Mouse (Mus musculus): ENCODE data around the gene Vnn3. TPM values are rescaled to one million over a fixed set of nuclear protein-coding genes. Genes with fewer than 3 reads are reported as not detected.

The Vnn3 gene
- polyA plus RNA-seq, 1 experiment, result 0.59 TPM

DNA sequence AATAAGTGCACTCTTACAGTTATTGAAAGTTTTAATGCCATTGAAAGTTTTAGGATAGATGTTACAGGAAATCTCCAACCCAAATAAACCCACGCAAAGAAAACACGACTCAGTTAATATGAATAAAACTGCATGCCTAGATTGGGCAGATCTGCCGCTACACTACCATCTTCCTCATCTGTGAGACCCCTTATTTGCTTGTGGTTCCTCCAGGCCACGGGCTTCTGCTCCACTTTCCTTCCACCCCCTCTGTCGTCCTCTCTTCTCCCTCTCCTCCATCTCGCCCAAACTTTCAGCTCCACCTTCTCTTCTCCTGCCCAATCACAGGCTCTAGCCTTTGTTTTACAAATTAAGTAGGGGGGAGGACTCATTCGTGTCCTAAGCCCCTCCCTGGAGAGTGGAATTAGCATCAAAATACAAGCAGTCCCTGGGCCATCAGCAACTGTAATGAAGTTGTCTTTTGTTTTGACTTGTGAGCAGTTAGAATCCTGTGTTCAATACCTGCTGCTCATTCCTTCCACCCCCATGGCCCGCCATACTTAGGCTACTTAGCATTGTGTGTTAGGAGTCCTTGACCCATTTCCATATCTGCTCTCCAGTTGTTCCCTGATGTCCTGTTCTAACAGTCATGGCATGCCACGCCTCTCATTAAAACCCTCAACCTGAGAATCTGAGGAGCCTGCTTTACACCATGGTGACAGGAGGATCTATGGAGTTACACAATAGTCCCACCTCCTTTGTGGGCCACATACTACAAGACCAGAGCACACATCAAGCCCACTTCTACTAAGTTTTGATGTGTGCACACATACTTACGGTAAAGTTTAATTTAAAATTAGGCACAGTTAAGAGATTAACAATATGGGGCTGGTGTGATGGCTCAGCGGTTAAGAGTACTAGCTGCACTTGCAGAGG, 38.2 kb upstream of the Vnn3 start:
- Histone ChIP-seq H3K27me3 (replicated peaks; ENCODE audit: control insufficient read depth, insufficient read depth, low read length) (no peaks in the 10 kb centered on the region), H3K36me3 (ENCODE audit: control insufficient read depth, insufficient read depth, low read length) (peaks cover 1% of the 10 kb centered on the region; the same call in 1 of the 2 replicates), H3K4me3 (ENCODE audit: insufficient read depth, low read depth, low read length) (no peak overlapping the region), H3K27ac (ENCODE audit: insufficient read depth, low read depth, low read length) (no peak overlapping the region), H3K4me1 (ENCODE audit: control insufficient read depth, insufficient read depth, low read length) (no peaks in the 10 kb centered on the region)
- TF ChIP-seq POLR2A (IDR thresholded peaks at IDR 0.05; ENCODE audit: low read depth, low read length), result no peak
- TF ChIP-seq CTCF (conservative IDR thresholded peaks at IDR 0.05; ENCODE audit: insufficient read depth, insufficient read length, low read depth, low read length), result no peak
- DNase-seq, result no peak
- 78% methylated on average over 11 of the region's 11 CpGs for WGBS

DNA sequence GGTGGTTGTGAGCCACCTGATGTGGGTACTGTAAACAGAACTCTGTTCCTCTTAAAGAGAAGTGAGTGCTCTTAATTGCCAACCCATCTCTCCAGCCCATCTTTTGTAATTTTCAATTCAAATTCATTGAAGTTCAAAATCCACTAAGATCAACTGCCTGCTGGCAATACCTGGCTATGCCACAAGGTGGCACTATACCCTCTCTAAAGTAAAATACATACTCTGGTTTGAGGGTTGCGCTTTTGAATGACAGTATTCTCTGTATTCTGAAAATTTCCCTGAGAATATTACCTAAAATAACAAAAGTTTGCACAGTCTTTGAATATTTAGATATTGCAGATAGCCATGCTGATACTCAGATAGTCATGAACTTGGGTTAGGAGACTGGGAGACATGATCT, 36.1 kb upstream of the Vnn3 start:
- Histone ChIP-seq H3K4me1 (ENCODE audit: control insufficient read depth, insufficient read depth, low read length) (no peaks in the 10 kb centered on the region), H3K27ac (ENCODE audit: insufficient read depth, low read depth, low read length) (no peak overlapping the region), H3K4me3 (ENCODE audit: insufficient read depth, low read depth, low read length) (no peak overlapping the region), H3K27me3 (replicated peaks; ENCODE audit: control insufficient read depth, insufficient read depth, low read length) (no peaks in the 10 kb centered on the region), H3K36me3 (ENCODE audit: control insufficient read depth, insufficient read depth, low read length) (peaks cover 1% of the 10 kb centered on the region; the same call in 1 of the 2 replicates)
- no peak for TF ChIP-seq POLR2A (IDR thresholded peaks at IDR 0.05; ENCODE audit: low read depth, low read length)
- TF ChIP-seq CTCF (conservative IDR thresholded peaks at IDR 0.05; ENCODE audit: insufficient read depth, insufficient read length, low read depth, low read length), result peak; percentile 18; the same call in 1 of the 2 replicates
- DNase-seq, result peak; percentile 72
- WGBS, result 38% methylated on average over 1 of the region's 1 CpGs

DNA sequence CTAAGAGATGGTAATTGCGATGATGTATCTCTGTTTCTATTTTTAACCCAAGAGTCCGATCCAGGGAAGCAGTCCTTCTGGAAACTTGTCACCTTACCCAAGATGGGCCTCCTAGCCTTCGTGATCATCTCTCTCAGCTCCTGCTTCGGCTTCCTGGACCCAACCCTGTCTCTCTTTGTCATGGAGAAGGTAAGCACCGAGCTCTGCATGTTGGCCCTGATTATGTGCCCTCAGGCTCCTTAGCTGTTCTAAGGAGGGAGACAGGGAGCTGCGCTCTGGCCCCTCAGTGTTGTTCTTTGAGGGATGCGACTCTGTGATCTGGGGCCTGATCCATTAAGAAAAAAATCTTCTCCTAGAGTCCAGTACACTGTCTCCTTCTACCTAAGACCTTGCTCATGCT, 35.0 kb upstream of the Vnn3 start:
- DNase-seq, result no peak
- peaks cover 1% of the 10 kb centered on the region; the same call in 1 of the 2 replicates for H3K36me3 ChIP-seq (ENCODE audit: control insufficient read depth, insufficient read depth, low read length)
- H3K4me3 ChIP-seq (ENCODE audit: insufficient read depth, low read depth, low read length), result no peak overlapping the region
- no peaks in the 10 kb centered on the region for H3K27me3 ChIP-seq (replicated peaks; ENCODE audit: control insufficient read depth, insufficient read depth, low read length)
- no peaks in the 10 kb centered on the region for H3K4me1 ChIP-seq (ENCODE audit: control insufficient read depth, insufficient read depth, low read length)
- TF ChIP-seq CTCF (conservative IDR thresholded peaks at IDR 0.05; ENCODE audit: insufficient read depth, insufficient read length, low read depth, low read length) (no peak), POLR2A (IDR thresholded peaks at IDR 0.05; ENCODE audit: low read depth, low read length) (no peak)
- WGBS, result 87% methylated on average over 7 of the region's 7 CpGs
- no peak overlapping the region for H3K27ac ChIP-seq (ENCODE audit: insufficient read depth, low read depth, low read length)

GRCm38 (mm10) chr10:23826516-23826915, 24.7 kb upstream of the Vnn3 start:
- 44% methylated on average over 7 of the region's 7 CpGs for WGBS
- H3K4me3 ChIP-seq (ENCODE audit: insufficient read depth, low read depth, low read length), result no peak overlapping the region
- H3K27ac ChIP-seq (ENCODE audit: insufficient read depth, low read depth, low read length), result no peak overlapping the region
- no peaks in the 10 kb centered on the region for H3K27me3 ChIP-seq (replicated peaks; ENCODE audit: control insufficient read depth, insufficient read depth, low read length)
- H3K36me3 ChIP-seq (ENCODE audit: control insufficient read depth, insufficient read depth, low read length), result peaks cover 18% of the 10 kb centered on the region
- DNase-seq, result peak; percentile 23
- TF ChIP-seq POLR2A (IDR thresholded peaks at IDR 0.05; ENCODE audit: low read depth, low read length) (no peak), CTCF (conservative IDR thresholded peaks at IDR 0.05; ENCODE audit: insufficient read depth, insufficient read length, low read depth, low read length) (no peak)
- H3K4me1 ChIP-seq (ENCODE audit: control insufficient read depth, insufficient read depth, low read length), result no peaks in the 10 kb centered on the region

- Histone ChIP-seq H3K36me3 (ENCODE audit: control insufficient read depth, insufficient read depth, low read length) (no peaks in the 10 kb centered on the region), H3K27me3 (replicated peaks; ENCODE audit: control insufficient read depth, insufficient read depth, low read length) (no peaks in the 10 kb centered on the region), H3K27ac (ENCODE audit: insufficient read depth, low read depth, low read length) (peak overlapping the region; percentile 51; the same call in 1 of the 2 replicates), H3K4me1 (ENCODE audit: control insufficient read depth, insufficient read depth, low read length) (peaks cover 8% of the 10 kb centered on the region; the same call in 1 of the 2 replicates), H3K4me3 (ENCODE audit: insufficient read depth, low read depth, low read length) (no peak overlapping the region)
- 38% methylated on average over 9 of the region's 9 CpGs for WGBS
- TF ChIP-seq CTCF (conservative IDR thresholded peaks at IDR 0.05; ENCODE audit: insufficient read depth, insufficient read length, low read depth, low read length) (no peak), POLR2A (IDR thresholded peaks at IDR 0.05; ENCODE audit: low read depth, low read length) (no peak)
- peak; percentile 72 for DNase-seq
Observed at GRCm38 (mm10) chr10:23836003-23836964, 15.0 kb upstream of the Vnn3 start.

- H3K27me3 ChIP-seq (replicated peaks; ENCODE audit: control insufficient read depth, insufficient read depth, low read length), result no peaks in the 10 kb centered on the region
Observed at GRCm38 (mm10) chr10:23837115-23837514, 14.1 kb upstream of the Vnn3 start.

More at GRCm38 (mm10) chr10:23837115-23837514, 14.1 kb upstream of the Vnn3 start:
- TF ChIP-seq POLR2A (IDR thresholded peaks at IDR 0.05; ENCODE audit: low read depth, low read length), result no peak
- TF ChIP-seq CTCF (conservative IDR thresholded peaks at IDR 0.05; ENCODE audit: insufficient read depth, insufficient read length, low read depth, low read length), result no peak
- no peak overlapping the region for H3K4me3 ChIP-seq (ENCODE audit: insufficient read depth, low read depth, low read length)
- H3K27ac ChIP-seq (ENCODE audit: insufficient read depth, low read depth, low read length), result no peak overlapping the region
- DNase-seq, result no peak
- WGBS, result 53% methylated on average over 3 of the region's 3 CpGs
- H3K4me1 ChIP-seq (ENCODE audit: control insufficient read depth, insufficient read depth, low read length), result peaks cover 8% of the 10 kb centered on the region; the same call in 1 of the 2 replicates
- no peaks in the 10 kb centered on the region for H3K36me3 ChIP-seq (ENCODE audit: control insufficient read depth, insufficient read depth, low read length)
